Mouse (Mus musculus) left cerebral cortex, adult 2 months (tissue): ENCODE measurements at regions not wholly inside any gene's neighbourhood (a gene's known extent, or its start where the extent isn't known, plus 50 kb on each side); places are given as distances from the start of the nearest gene placed in this dataset.
"Not testable (repeated sequence)": the region's sequence is repeated elsewhere in the genome, so short reads cannot be mapped to it uniquely, and the experiment has no call there.

Experiments used
- DNase-seq, 2 experiments: peaks; one replicate each; pipeline ENCODE4 v3.0.0; 2021 to 2022; ENCODE audit warnings: low spot score in 2 of 2, mixed read lengths in 1 of 2; ENCODE audit errors: extremely low spot score in 1 of 2
- H3K27ac ChIP-seq: fragments of 200-600 bp; 2 replicates; pipeline ENCODE4 v1.8.1; 2022
- H3K4me3 ChIP-seq: fragments of 200-600 bp; 2 replicates; pipeline ENCODE4 v1.8.1; 2022
- CTCF ChIP-seq: fragments of 200-600 bp; IDR thresholded peaks from 2 replicates; pipeline ENCODE4 v1.8.1; 2022; ENCODE audit warnings: antibody characterized with exemption, mild to moderate bottlenecking, moderate library complexity
- intact Hi-C: fragments of 180-260 bp; cut with DNase I; formaldehyde crosslinking; loops from one replicate; pipeline ENCODE4 v1.15.1; 2025

DNA sequence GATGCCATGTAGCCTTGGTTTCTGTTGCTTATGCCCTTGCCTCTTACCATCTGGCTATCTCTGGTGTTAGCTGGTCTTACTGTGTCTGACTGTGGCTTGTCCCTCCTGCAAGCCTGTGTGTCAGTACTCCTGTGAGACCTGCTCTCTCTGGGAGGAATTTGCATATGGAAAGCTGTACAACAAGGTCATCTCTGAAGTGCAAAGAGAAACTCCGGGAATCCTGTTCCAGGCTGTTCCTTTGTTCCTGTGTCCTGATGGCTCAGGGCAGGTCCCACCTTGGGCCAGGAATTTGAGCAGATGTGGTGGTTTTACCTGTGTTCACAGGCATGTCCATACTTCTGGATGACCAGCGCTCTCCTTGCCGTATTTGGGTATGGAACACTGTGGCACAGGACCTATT, 218.6 kb upstream of the Nsun6 start:
- intact Hi-C loops, result no loop called here
- DNase-seq, result no peak
- no peak for TF ChIP-seq CTCF

DNA sequence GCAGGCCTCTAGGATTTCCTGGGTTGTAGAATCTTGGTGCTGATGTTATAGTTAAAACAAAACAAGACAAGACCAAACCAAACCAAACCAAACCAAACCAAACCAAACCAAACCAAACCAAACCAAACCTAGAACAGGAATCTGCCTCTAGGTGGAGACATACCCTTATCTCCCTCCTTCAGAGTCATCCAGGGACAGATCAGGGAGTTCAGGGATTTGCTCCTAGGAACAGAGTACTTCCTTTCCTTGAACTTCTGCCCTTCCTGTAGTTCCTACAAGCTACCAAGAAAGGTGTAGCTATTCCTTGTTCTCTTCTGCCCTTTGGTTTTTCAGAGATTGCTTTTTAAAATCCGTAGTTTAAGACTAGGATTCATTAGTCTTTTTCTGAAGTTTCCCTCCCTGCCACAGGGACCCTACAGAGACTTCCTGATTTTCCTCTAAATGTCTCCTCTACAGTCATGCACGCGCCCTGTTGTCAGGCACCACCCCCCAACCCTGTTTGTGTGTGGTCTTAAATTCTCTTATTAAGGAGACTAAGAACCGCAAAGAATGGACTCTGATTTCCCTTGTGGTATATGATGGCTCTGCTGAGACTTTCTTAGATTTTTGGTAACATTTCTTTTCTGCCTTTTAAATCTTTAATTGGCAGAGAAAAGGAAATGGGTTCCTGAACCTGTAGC, 205.8 kb upstream of the Nsun6 start:
- no peak overlapping the region for H3K27ac ChIP-seq
- H3K4me3 ChIP-seq, result no peak overlapping the region
- no peak for DNase-seq
- intact Hi-C loops, result loop anchor here (5.0 kb wide), 1 partner anchor 1052 kb away; no protein-coding TSS in a partner anchor
- peak; percentile 56 for TF ChIP-seq CTCF

More for the DNA sequence above, 218.6 kb upstream of the Nsun6 start:
- no peak overlapping the region for H3K27ac ChIP-seq
- H3K4me3 ChIP-seq, result no peak overlapping the region

DNA sequence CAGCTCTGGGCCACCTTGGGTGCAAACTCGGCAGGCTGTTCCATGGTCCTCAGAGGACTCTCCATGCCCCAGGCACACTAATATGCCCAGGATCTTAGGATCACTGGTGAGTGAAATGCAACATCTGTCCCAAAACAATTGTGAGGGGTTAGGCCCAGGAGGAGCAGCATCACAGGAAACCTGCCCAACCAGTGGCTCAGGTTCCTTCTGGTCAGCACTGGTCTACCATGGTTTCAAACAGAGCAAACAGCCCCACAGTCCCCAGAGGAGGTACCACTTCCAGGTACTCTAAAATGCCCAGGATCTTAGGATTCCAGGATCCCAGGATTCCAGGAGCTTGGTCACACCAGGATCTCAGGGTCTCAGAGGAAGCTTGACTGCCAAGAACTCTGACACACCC, 187.4 kb upstream of the Nsun6 start:
- intact Hi-C loops, result not testable (repeated sequence)

DNA sequence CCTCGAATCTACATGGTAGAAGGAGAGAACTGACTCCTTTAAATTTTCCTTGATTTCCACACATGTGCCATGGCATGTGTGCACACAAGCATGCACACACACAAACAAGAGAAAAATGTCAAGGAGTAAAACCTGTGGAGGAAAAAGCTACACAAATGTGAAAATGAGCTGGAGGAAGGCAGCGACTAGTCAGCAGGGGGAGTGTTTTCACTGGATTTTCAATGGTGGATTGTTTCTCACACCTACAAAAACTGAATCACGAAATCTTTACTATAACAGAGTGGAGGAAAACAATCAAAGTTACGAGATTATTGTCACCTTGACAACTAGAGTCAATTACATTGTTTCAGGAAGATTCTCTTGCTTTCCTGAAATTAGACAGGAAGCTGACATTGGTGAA, 167.0 kb upstream of the Nsun6 start:
- no peak overlapping the region for H3K4me3 ChIP-seq
- H3K27ac ChIP-seq, result no peak overlapping the region
- DNase-seq, result no peak
- TF ChIP-seq CTCF, result peak; percentile 36
- intact Hi-C loops, result no loop called here

More for the DNA sequence above, 187.4 kb upstream of the Nsun6 start:
- H3K4me3 ChIP-seq, H3K27ac ChIP-seq, DNase-seq: not testable (repeated sequence)

DNA sequence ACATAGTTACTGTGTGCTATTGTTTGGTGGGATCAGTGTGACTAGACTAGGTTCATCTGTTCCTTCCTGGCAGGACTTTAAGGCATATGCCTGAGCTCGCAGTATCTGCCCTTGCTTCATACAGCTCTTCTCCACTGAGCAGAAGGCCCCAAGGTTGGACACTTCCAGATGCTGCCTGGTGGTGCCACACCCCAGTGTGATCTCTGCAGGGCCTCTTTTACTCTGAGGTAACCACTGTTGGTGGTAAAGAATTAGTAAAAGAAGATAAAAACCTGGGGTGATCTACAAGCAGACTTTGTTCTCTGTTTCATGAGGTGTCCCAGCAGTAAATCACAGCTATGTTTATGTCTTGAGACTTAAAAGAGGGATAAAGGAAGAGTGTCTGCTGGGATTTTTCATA, 133.2 kb upstream of the Nsun6 start:
- no peak for DNase-seq
- intact Hi-C loops, result no loop called here
- H3K27ac ChIP-seq, result no peak overlapping the region
- H3K4me3 ChIP-seq, result no peak overlapping the region
- TF ChIP-seq CTCF, result no peak

DNA sequence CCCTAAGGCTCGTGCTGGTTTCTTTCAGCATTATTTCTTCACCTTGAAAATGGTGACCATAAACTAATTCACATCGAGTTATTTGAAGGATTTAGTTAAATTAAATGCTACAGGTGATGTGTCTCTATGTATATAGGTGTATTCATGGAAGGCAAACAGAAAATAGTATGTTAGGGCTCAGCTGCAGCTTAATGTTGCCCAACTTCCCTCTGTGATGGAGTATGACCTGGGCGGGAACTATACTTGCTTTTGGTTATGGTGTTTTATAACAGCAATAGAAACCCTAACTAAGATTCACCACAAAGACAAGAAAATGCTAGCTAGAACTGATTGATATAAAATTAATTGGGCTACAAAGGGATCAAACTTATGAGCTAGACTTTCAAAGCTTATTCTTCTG, 126.1 kb upstream of the Nsun6 start:
- Histone ChIP-seq H3K4me3 (no peak overlapping the region), H3K27ac (no peak overlapping the region)
- no peak for DNase-seq
- TF ChIP-seq CTCF, result no peak
- intact Hi-C loops, result no loop called here

DNA sequence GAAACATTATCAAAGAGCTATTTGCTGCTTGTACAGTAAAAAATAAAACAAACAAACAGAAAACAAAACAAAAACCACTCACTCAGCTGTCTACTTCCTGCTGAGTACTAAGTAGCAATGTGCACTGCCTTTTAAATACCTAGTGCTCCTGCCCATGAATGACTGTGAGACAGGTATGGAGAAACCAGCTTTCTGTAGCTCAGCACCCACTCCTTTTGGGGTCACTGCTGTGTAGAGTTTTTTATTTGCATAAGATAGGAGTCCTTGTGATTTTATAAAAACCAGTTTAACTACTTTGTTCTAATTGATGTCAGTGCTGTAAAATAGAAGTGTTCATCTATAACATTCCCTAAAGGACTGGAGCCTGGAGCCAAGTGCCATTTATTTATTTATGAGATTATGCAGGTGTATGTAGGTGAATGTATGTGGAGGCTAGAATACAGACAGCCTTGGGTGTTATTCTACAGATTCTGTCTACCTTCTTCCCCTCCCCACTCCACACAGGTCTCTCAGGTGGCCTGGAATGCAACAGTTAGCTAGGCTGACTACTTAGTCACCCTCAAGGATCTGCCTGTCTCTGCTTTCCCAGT, 111.7 kb upstream of the Nsun6 start:
- H3K4me3 ChIP-seq, result no peak overlapping the region
- intact Hi-C loops, result no loop called here
- no peak for TF ChIP-seq CTCF
- no peak overlapping the region for H3K27ac ChIP-seq
- DNase-seq, result no peak

DNA sequence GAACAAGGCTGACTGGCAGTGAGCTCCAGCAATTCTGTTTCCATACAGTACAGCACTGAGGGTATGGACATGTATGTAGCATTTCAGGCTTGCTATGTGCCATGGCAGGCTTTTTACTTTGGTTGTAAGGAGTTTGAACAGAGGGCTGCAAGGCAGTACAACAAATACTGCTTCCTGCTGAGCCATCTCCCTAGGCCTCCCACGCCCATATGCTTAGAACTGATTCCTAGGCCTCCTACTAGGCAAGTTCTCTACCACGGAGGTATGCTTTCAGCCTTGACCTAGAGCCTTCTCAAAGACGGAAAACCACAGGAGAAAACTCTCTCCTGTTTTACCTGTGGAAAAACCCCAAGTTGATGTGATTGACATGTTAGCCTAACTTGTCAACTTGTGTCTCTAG, 111.0 kb upstream of the Nsun6 start:
- intact Hi-C loops, result no loop called here
- H3K27ac ChIP-seq, result no peak overlapping the region
- no peak for DNase-seq
- no peak for TF ChIP-seq CTCF
- H3K4me3 ChIP-seq, result no peak overlapping the region

DNA sequence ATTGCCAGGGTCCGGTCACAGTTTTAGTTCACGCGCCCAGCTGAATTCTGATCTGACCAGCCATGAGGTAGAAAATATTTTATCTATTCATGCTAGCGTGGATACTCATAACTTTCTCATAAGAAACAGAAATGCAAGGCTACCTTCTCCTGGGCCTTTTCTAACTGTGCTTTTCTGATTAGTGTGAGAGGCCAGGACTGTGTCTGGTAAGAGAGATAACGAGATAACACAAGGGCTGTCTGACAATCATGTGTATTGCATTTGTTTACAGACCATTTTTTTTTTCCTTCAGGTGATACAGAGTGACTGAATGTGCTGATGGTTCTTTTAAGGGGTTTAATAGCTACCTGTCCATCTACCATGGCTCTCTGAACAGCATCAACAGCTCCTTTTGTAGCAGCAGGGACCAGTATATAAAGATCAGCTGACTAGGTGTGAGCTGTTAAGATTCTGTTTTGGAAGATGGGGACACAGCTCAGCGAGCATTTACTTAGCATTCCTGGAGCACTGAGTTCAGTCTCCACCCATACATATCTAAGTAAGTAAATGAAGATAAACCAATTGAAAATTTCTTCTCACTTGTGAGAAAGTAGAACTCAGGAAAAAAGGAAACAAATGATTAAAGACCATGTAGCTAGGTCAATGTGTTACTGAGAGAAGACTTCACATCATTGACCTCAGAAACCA, 109.0 kb upstream of the Nsun6 start:
- Histone ChIP-seq H3K4me3 (no peak overlapping the region), H3K27ac (no peak overlapping the region)
- no peak for DNase-seq
- TF ChIP-seq CTCF, result no peak
- intact Hi-C loops, result no loop called here

DNA sequence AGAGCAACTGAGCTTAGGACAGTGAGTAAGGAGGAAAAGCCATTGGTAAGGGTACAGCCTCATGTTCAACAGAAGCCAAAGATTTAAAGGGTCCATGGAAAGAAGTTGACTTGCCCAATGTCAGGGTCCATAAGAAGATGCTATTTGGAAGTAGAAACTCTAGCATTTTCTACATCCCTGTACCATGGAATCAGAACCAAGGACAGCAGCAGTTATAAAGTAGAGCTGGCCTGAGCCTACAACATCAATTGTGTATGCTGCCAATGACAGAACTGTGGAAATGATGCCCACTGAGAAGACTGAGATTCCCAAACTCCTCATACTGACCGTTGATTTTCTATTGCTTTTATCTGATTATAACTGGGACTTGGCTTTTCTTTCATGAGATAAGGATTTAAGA, 107.0 kb upstream of the Nsun6 start:
- TF ChIP-seq CTCF, result no peak
- Histone ChIP-seq H3K4me3 (no peak overlapping the region), H3K27ac (no peak overlapping the region)
- intact Hi-C loops, result no loop called here
- DNase-seq, result no peak

DNA sequence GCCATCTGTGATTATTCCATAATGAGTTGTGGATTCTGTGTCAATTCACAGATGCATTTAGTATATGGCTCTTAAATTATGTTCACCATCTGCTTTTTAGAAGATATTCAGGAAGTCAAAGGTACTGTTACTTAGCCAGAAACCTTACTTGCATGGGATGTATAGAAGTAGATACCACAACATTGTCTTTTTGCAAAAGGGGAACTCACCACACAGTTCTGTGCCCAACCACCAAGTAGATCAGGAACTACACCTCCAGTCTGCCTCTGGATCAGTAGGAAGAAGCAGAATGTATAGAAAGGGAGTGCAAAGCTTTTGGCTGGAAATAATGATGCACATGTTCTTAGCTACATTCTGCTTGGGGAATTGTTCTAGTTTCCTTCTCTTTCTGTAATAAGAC, 102.8 kb upstream of the Nsun6 start:
- DNase-seq, result no peak
- intact Hi-C loops, result no loop called here
- no peak for TF ChIP-seq CTCF
- H3K4me3 ChIP-seq, result no peak overlapping the region
- H3K27ac ChIP-seq, result no peak overlapping the region

DNA sequence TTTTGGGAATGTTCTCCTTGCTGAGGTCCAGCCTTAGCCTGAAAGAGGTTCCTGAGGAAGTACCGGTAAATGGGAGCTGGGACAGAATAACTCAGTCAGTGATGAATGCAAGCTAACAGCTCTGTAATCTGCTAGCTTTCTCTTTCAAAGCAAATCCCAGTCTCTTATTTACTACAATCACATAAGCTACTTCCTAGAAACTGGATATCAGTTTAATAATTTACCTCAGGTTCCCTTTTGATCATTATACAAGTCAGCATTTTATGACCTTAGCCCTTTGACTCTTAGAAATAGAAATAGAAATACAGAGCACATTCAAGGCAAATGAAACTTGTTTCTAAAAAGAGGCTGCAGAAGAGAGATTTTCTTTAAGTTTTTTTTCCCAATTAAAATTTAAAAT, 96.0 kb upstream of the Nsun6 start:
- intact Hi-C loops, result no loop called here
- H3K4me3 ChIP-seq, result no peak overlapping the region
- TF ChIP-seq CTCF, result no peak
- no peak for DNase-seq
- H3K27ac ChIP-seq, result no peak overlapping the region

DNA sequence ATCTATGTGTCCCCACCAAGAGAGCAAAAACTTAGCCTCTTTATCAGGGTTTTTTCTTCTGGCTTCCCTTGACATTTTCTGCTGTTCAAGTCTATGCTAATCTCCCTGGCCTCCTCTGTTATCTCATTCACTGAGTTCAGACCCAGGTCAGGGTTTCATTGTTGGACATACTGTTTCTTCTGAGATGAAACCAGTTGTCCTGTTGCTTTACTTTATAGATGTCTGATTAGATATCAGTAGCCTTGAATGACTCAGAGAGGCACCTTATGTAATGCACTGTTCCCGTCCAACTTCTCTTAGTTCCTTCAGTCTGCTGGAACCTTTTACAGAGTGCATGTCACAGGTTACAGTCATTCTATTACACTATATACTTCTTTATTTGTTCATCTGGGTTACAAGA, 93.5 kb upstream of the Nsun6 start:
- Histone ChIP-seq H3K27ac (no peak overlapping the region), H3K4me3 (no peak overlapping the region)
- intact Hi-C loops, result no loop called here
- no peak for DNase-seq
- no peak for TF ChIP-seq CTCF
